Mouse (Mus musculus) E14TG2a.4 (cell line): ENCODE data around the gene Gstm7.

Experiments used
- CTCF ChIP-seq: conservative IDR thresholded peaks from 2 replicates; pipeline ENCODE4 v1.5.1; 2014; ENCODE audit warnings: low read length
- POU5F1 ChIP-seq: IDR thresholded peaks from 2 replicates; pipeline ENCODE4 v1.6.1; 2014; ENCODE audit warnings: low read length, borderline replicate concordance

DNA sequence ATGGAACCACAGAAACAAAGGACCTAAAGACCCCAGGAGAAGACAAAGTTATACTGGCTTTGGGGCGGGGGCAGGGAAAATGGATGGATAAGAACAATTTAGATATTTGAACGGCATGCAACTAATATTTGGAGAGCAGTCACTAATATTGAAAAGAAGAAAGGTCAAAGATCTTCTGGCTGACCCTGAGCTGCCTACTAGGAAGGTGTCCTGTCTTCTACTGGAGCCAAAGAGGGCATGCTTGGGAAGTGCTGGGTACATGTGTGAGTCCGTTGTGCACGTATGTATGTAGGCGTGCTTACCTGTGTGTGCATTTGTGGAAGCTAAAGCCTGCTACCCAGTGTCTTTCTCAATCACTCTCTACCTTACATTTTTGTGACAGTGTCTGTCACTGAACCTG lies 35.0 kb upstream of the Gstm7 start:
- TF ChIP-seq CTCF (no peak), POU5F1 (no peak)
